Mouse (Mus musculus): ENCODE data around the gene Utp11.

Gene Utp11

GRCm38 (mm10) chr4:124704797-124705474, 11.5 kb upstream of the Utp11 start:
- peak; percentile 33 for DNase-seq (ENCODE audit: low read depth)

- DNase-seq (ENCODE audit: low read depth): peak; percentile 83
These were observed 10.7 kb upstream of the Utp11 start for GRCm38 (mm10) chr4:124703881-124704796.

GRCm38 (mm10) chr4:124703406-124703805, 10.0 kb upstream of the Utp11 start:
- no peak for DNase-seq (ENCODE audit: low read depth)

- DNase-seq (ENCODE audit: low read depth): peak; percentile 8
These were observed 8.5 kb upstream of the Utp11 start for GRCm38 (mm10) chr4:124701916-124702315.

- peak; percentile 47 for DNase-seq (ENCODE audit: low read depth)
These were observed 7.8 kb upstream of the Utp11 start for GRCm38 (mm10) chr4:124701052-124701845.

- peak; percentile 65 for DNase-seq (ENCODE audit: low read depth)
These were observed 7.0 kb upstream of the Utp11 start, which contains the start of gene Fhl3 for GRCm38 (mm10) chr4:124700248-124700971. Gene Fhl3, plus strand, starts transcription at chr4:124700701.

GRCm38 (mm10) chr4:124699791-124700190, 6.4 kb upstream of the Utp11 start:
- DNase-seq (ENCODE audit: low read depth): peak; percentile 10

GRCm38 (mm10) chr4:124695786-124696516, 2.6 kb upstream of the Utp11 start:
- peak; percentile 57 for DNase-seq (ENCODE audit: low read depth)

- DNase-seq (ENCODE audit: low read depth): no peak
These were observed 1.2 kb upstream of the Utp11 start for GRCm38 (mm10) chr4:124694572-124694971.

- DNase-seq (ENCODE audit: low read depth): no peak
These were observed 961 bp downstream of the Utp11 start for GRCm38 (mm10) chr4:124692416-124692861.

GRCm38 (mm10) chr4:124691455-124691854, 1.9 kb downstream of the Utp11 start:
- DNase-seq (ENCODE audit: low read depth): no peak

GRCm38 (mm10) chr4:124685897-124686402, 7.5 kb downstream of the Utp11 start:
- no peak for DNase-seq (ENCODE audit: low read depth)

GRCm38 (mm10) chr4:124685453-124685852, 7.9 kb downstream of the Utp11 start:
- no peak for DNase-seq (ENCODE audit: low read depth)

- DNase-seq (ENCODE audit: low read depth): no peak
These were observed 8.4 kb downstream of the Utp11 start for GRCm38 (mm10) chr4:124685004-124685403.

- no peak for DNase-seq (ENCODE audit: low read depth)
These were observed 9.9 kb downstream of the Utp11 start for GRCm38 (mm10) chr4:124683474-124683873.

- peak; percentile 63 for DNase-seq (ENCODE audit: low read depth)
These were observed 11.1 kb downstream of the Utp11 start for GRCm38 (mm10) chr4:124682270-124682669.

- no peak for DNase-seq (ENCODE audit: low read depth)
These were observed 17.4 kb downstream of the Utp11 start for GRCm38 (mm10) chr4:124675958-124676357.

- peak; percentile 67 for DNase-seq (ENCODE audit: low read depth)
These were observed 18.4 kb downstream of the Utp11 start for GRCm38 (mm10) chr4:124675037-124675436.

GRCm38 (mm10) chr4:124674334-124675032, 18.9 kb downstream of the Utp11 start:
- DNase-seq (ENCODE audit: low read depth): no peak

Measured in naive thymus-derived CD4-positive, alpha-beta T cell, adult 2 months (primary cell).